Mouse (Mus musculus): Measurements from ENCODE around the gene Ebf3. TPM values are rescaled to one million over a fixed set of nuclear protein-coding genes. Genes with fewer than 3 reads are reported as not detected.

Ebf3 gene
- polyA plus RNA-seq, 1 experiment from 2014 or later, result 2.9 TPM

DNA sequence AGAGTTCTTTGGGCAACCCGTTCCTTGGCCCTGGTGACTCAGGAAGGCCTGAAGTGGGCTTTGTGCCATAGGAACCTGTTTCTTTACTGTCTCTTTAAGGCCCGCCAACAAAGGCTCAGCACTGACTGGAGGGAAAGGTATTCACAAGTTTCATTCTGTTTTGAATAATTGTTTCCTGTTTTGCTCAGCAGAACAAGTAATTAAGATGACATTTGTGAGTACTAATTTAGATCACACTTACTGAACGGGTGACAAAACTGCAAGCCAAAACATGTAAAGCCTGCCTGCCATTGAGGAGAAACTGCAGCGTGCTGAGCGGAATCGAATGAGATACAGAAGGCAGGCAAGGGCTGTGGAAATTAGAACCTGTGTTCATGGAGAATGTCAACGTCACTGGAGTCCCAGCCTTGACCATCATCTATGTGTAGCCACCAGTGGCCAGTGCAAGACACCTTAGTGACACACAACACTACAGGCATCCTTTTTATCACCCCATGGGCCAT is 121.4 kb downstream of the Ebf3 start:
- Histone ChIP-seq H3K4me2 (ENCODE audit: low read depth, low read length, severe bottlenecking) (no peak overlapping the region), H3K4me3 (ENCODE audit: low read depth, low read length) (no peak overlapping the region), H3K9ac (ENCODE audit: low read length) (no peak overlapping the region), H3K36me3 (ENCODE audit: control insufficient read depth, insufficient read depth, low read length) (no peaks in the 10 kb centered on the region), H3K4me1 (replicated peaks; ENCODE audit: control insufficient read depth, insufficient read depth, low read length) (peaks cover 6% of the 10 kb centered on the region; the same call in 1 of the 2 replicates), H3K27ac (ENCODE audit: low read depth, low read length) (no peak overlapping the region), H3K27me3 (ENCODE audit: control insufficient read depth, insufficient read depth, low read length) (peaks cover 8% of the 10 kb centered on the region), H3K9me3 (ENCODE audit: control insufficient read depth, low read length) (no peaks in the 10 kb centered on the region)
- ATAC-seq (replicated peaks; ENCODE audit: low FRiP score), result no peak
- no peak for DNase-seq (ENCODE audit: low spot score)
- 62% methylated on average over 7 of the region's 7 CpGs for WGBS

DNA sequence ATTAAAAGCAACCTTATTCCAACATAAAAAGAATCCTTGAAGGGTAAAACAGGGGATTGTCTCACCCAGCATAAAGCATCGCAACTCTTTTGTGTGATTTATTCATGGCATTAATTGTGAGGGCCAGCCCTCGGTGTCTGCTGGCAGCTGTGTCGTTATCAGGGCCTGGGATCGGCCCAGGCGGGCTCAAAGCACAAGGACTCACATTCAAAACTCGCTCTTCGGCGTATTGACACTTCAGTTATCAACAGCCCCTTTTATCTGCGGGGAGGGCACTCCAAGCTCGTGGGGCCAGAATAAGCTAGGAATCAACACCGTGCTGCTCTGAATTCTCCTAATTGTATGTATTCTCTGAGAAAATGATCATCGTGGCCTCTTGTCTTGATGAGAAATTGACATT is 122.4 kb downstream of the Ebf3 start:
- H3K36me3 ChIP-seq (ENCODE audit: control insufficient read depth, insufficient read depth, low read length), result no peaks in the 10 kb centered on the region
- H3K4me3 ChIP-seq (ENCODE audit: low read depth, low read length), result no peak overlapping the region
- ATAC-seq (replicated peaks; ENCODE audit: low FRiP score) (0 out of 2 replicates have a peak, but pooled peaks have one; percentile 27), DNase-seq (ENCODE audit: low spot score) (no peak)
- H3K27ac ChIP-seq (ENCODE audit: low read depth, low read length), result no peak overlapping the region
- peaks cover 6% of the 10 kb centered on the region; the same call in 1 of the 2 replicates for H3K4me1 ChIP-seq (replicated peaks; ENCODE audit: control insufficient read depth, insufficient read depth, low read length)
- H3K9me3 ChIP-seq (ENCODE audit: control insufficient read depth, low read length), result no peaks in the 10 kb centered on the region
- 44% methylated on average over 12 of the region's 12 CpGs for WGBS
- H3K27me3 ChIP-seq (ENCODE audit: control insufficient read depth, insufficient read depth, low read length), result peaks cover 10% of the 10 kb centered on the region
- H3K4me2 ChIP-seq (ENCODE audit: low read depth, low read length, severe bottlenecking), result no peak overlapping the region
- H3K9ac ChIP-seq (ENCODE audit: low read length), result no peak overlapping the region

DNA sequence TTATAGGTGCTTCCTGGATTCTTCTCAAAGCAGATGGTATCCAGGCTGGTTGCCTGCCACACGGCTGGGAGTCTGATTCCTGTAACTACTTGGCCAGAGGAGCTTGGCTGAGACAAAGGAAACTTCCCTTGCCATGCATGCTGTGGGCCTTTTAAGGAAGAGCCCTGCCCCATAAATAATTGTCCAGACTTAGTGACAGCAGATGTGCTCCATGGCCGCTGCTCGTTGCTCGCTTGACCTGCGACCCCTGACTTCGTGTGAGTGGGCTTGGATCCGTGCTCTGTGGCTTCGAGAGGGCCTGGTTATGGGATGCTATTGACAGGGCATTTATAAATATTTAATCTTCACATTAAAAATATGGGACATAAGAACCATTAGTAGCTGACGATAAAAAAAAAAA is 142.0 kb downstream of the Ebf3 start:
- Histone ChIP-seq H3K27me3 (ENCODE audit: control insufficient read depth, insufficient read depth, low read length) (no peaks in the 10 kb centered on the region), H3K4me2 (ENCODE audit: low read depth, low read length, severe bottlenecking) (no peak overlapping the region), H3K9me3 (ENCODE audit: control insufficient read depth, low read length) (no peaks in the 10 kb centered on the region; the same call in 1 of the 2 replicates), H3K9ac (ENCODE audit: low read length) (no peak overlapping the region), H3K36me3 (ENCODE audit: control insufficient read depth, insufficient read depth, low read length) (no peaks in the 10 kb centered on the region), H3K27ac (ENCODE audit: low read depth, low read length) (no peak overlapping the region), H3K4me3 (ENCODE audit: low read depth, low read length) (no peak overlapping the region), H3K4me1 (replicated peaks; ENCODE audit: control insufficient read depth, insufficient read depth, low read length) (no peaks in the 10 kb centered on the region)
- ATAC-seq (replicated peaks; ENCODE audit: low FRiP score), result no peak
- WGBS, result 69% methylated on average over 9 of the region's 9 CpGs
- no peak for DNase-seq (ENCODE audit: low spot score)

- no peaks in the 10 kb centered on the region for H3K4me1 ChIP-seq (replicated peaks; ENCODE audit: control insufficient read depth, insufficient read depth, low read length)
- DNase-seq (ENCODE audit: low spot score) (no peak), ATAC-seq (replicated peaks; ENCODE audit: low FRiP score) (no peak)
- no peaks in the 10 kb centered on the region for H3K27me3 ChIP-seq (ENCODE audit: control insufficient read depth, insufficient read depth, low read length)
- no peak overlapping the region for H3K27ac ChIP-seq (ENCODE audit: low read depth, low read length)
- no peak overlapping the region for H3K9ac ChIP-seq (ENCODE audit: low read length)
- H3K9me3 ChIP-seq (ENCODE audit: control insufficient read depth, low read length), result no peaks in the 10 kb centered on the region
- no peak overlapping the region for H3K4me3 ChIP-seq (ENCODE audit: low read depth, low read length)
- no peak overlapping the region for H3K4me2 ChIP-seq (ENCODE audit: low read depth, low read length, severe bottlenecking)
- H3K36me3 ChIP-seq (ENCODE audit: control insufficient read depth, insufficient read depth, low read length), result no peaks in the 10 kb centered on the region
Observed at GRCm38 (mm10) chr7:137159086-137159485, 155.2 kb downstream of the Ebf3 start.

- Histone ChIP-seq H3K4me1 (replicated peaks; ENCODE audit: control insufficient read depth, insufficient read depth, low read length) (no peaks in the 10 kb centered on the region), H3K9ac (ENCODE audit: low read length) (no peak overlapping the region), H3K27ac (ENCODE audit: low read depth, low read length) (no peak overlapping the region), H3K36me3 (ENCODE audit: control insufficient read depth, insufficient read depth, low read length) (no peaks in the 10 kb centered on the region), H3K9me3 (ENCODE audit: control insufficient read depth, low read length) (no peaks in the 10 kb centered on the region), H3K4me2 (ENCODE audit: low read depth, low read length, severe bottlenecking) (no peak overlapping the region), H3K27me3 (ENCODE audit: control insufficient read depth, insufficient read depth, low read length) (no peaks in the 10 kb centered on the region), H3K4me3 (ENCODE audit: low read depth, low read length) (no peak overlapping the region)
- WGBS, result 75% methylated on average over 2 of the region's 2 CpGs
- ATAC-seq (replicated peaks; ENCODE audit: low FRiP score) (no peak), DNase-seq (ENCODE audit: low spot score) (no peak)
Observed at GRCm38 (mm10) chr7:137154623-137155022, 159.6 kb downstream of the Ebf3 start.

DNA sequence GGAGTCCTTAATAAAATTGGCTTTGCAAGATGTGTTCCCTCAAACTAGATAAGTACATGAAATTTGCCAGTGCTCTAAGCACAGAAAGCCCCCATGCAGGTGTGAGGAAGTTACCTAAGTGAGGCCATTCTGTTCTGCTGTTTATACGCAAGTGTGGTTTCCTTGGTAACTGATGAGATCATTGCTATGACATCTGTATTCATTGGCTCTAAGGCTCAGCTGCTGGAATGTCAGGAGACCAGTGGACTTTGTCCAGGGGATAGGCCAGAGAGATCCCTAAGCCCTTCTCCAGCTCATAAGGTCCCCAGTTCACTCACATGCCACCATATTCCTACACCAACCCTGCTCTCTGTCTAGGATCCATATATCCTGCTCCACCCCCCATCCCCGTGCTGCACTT is 162.4 kb downstream of the Ebf3 start:
- H3K4me3 ChIP-seq (ENCODE audit: low read depth, low read length), result no peak overlapping the region
- no peaks in the 10 kb centered on the region for H3K9me3 ChIP-seq (ENCODE audit: control insufficient read depth, low read length)
- H3K27me3 ChIP-seq (ENCODE audit: control insufficient read depth, insufficient read depth, low read length), result no peaks in the 10 kb centered on the region
- H3K9ac ChIP-seq (ENCODE audit: low read length), result no peak overlapping the region
- WGBS, result 86% methylated on average over 2 of the region's 2 CpGs
- H3K36me3 ChIP-seq (ENCODE audit: control insufficient read depth, insufficient read depth, low read length), result no peaks in the 10 kb centered on the region
- H3K4me1 ChIP-seq (replicated peaks; ENCODE audit: control insufficient read depth, insufficient read depth, low read length), result no peaks in the 10 kb centered on the region
- ATAC-seq (replicated peaks; ENCODE audit: low FRiP score) (no peak), DNase-seq (ENCODE audit: low spot score) (no peak)
- no peak overlapping the region for H3K27ac ChIP-seq (ENCODE audit: low read depth, low read length)
- H3K4me2 ChIP-seq (ENCODE audit: low read depth, low read length, severe bottlenecking), result no peak overlapping the region

DNA sequence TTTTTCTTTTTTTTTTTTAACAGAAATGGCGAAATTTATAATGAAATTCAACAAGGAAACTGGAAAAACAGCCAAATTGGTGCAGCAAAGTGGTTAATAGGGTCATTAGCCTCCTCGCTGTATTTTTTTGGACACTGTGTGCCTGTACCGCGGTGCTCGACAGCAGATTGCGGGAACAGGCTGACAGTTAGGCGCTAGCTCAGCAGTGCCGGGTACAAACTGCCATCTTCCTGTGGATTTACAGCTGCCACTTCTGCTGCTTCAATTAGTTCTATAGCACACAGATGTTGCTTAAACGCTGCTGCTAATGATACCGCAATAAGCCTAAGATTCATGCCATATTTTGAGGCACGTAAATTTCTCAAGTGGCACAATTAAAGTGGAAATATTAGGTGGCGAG is 167.1 kb downstream of the Ebf3 start:
- Histone ChIP-seq H3K4me1 (replicated peaks; ENCODE audit: control insufficient read depth, insufficient read depth, low read length) (no peaks in the 10 kb centered on the region), H3K4me2 (ENCODE audit: low read depth, low read length, severe bottlenecking) (no peak overlapping the region), H3K36me3 (ENCODE audit: control insufficient read depth, insufficient read depth, low read length) (no peaks in the 10 kb centered on the region), H3K4me3 (ENCODE audit: low read depth, low read length) (no peak overlapping the region), H3K27me3 (ENCODE audit: control insufficient read depth, insufficient read depth, low read length) (no peaks in the 10 kb centered on the region), H3K27ac (ENCODE audit: low read depth, low read length) (no peak overlapping the region), H3K9me3 (ENCODE audit: control insufficient read depth, low read length) (no peaks in the 10 kb centered on the region), H3K9ac (ENCODE audit: low read length) (no peak overlapping the region)
- ATAC-seq (replicated peaks; ENCODE audit: low FRiP score) (no peak), DNase-seq (ENCODE audit: low spot score) (no peak)
- 84% methylated on average over 12 of the region's 12 CpGs for WGBS

Other genes with a start within 250 kb of the Ebf3 start
- gene 9430038I01Rik, start 96.3 kb upstream of the Ebf3 start, polyA plus RNA-seq (2014; fragmentation: Nextera tagmentation; extraction: Ambion mirVana), result 14.4 and 21.2 TPM in 2 replicates
- 285 and 290 TPM in 2 replicates for gene Glrx3, start 123.2 kb upstream of the Ebf3 start, polyA plus RNA-seq (2014; fragmentation: Nextera tagmentation; extraction: Ambion mirVana)